In the genomic region with DNA sequence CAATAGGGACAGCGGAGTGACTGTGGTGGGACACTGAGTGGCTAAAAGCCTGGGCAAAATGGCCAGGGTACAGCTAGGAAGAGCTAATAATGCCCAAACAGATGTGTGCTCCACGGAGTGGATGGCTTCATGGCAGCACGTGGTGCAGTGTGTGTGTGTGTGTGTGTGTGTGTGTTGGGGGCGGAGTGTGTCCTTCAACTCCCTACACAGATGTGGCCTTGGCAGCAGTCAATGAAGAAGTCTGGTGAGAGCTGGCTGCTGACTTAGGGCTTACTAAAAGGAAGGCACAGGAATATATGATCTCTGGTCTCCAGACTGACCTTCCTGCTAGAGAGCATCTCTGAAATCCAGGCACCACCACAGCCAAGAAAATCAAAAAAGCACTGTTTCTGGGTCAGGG, we compare ENCODE assay signal across 33 mouse cellular contexts. TPM values are rescaled to one million over a fixed set of nuclear protein-coding genes. Genes with fewer than 3 reads are reported as not detected.
DNase-seq lines count a peak whose midpoint lies in the region; ATAC-seq and TF ChIP-seq lines count a peak whose summit lies in the region.
"Had no signal": no experiment of that assay in that cellular context is flagged by ENCODE, and none has a peak within 500 bp of the region (broad histone marks: within the 10 kb centered on the region; RNA-seq: fewer than 3 reads in every experiment).

No protein-coding gene starts in this region.

- peak overlapping the region; percentile 5 for H3K27ac ChIP-seq in liver, embryonic 12.5 days
- H3K27ac ChIP-seq in liver, postnatal 0 days (ENCODE audit: low read depth), result no peak overlapping the region
- 0 out of 2 replicates have a peak overlapping the region, but pooled peaks have one; percentile 38 for H3K27ac ChIP-seq in liver, embryonic 15.5 days (replicated peaks)
- H3K27ac ChIP-seq: embryonic facial prominence, embryonic 15.5 days; heart, embryonic 15.5 days; hindbrain, embryonic 10.5 days; hindbrain, embryonic 13.5 days; intestine, embryonic 15.5 days had no signal

- no peak overlapping the region for H3K9ac ChIP-seq in liver, embryonic 12.5 days
- no peak overlapping the region for H3K9ac ChIP-seq in liver, postnatal 0 days (replicated peaks)
- H3K9ac ChIP-seq in liver, embryonic 15.5 days, result no peak overlapping the region
- H3K9ac ChIP-seq: embryonic facial prominence, embryonic 15.5 days; forebrain, postnatal 0 days; heart, embryonic 12.5 days; heart, embryonic 15.5 days; hindbrain, embryonic 13.5 days had no signal

- no peak overlapping the region for H3K4me3 ChIP-seq in liver, embryonic 12.5 days
- no peak overlapping the region for H3K4me3 ChIP-seq in liver, postnatal 0 days (ENCODE audit: low read depth, low read length)
- H3K4me3 ChIP-seq in liver, embryonic 15.5 days (replicated peaks), result no peak overlapping the region
- H3K4me3 ChIP-seq: embryonic facial prominence, embryonic 15.5 days; heart, embryonic 12.5 days; heart, embryonic 15.5 days; hindbrain, embryonic 10.5 days; hindbrain, embryonic 13.5 days; intestine, embryonic 15.5 days had no signal

- H3K9me3 ChIP-seq in liver, embryonic 12.5 days (replicated peaks), result no peaks in the 10 kb centered on the region
- H3K9me3 ChIP-seq in liver, postnatal 0 days (ENCODE audit: low read length), result no peaks in the 10 kb centered on the region
- no peaks in the 10 kb centered on the region for H3K9me3 ChIP-seq in liver, embryonic 15.5 days (replicated peaks)
- H3K9me3 ChIP-seq: embryonic facial prominence, embryonic 15.5 days; G1E; heart, embryonic 12.5 days; heart, embryonic 15.5 days; hindbrain, embryonic 10.5 days; hindbrain, embryonic 13.5 days; intestine, embryonic 15.5 days had no signal

- 78% methylated on average over 4 of the region's 4 CpGs for WGBS in liver, embryonic 12.5 days (ENCODE audit: insufficient replicate concordance)
- 91% methylated on average over 4 of the region's 4 CpGs for WGBS in liver, postnatal 0 days (ENCODE audit: insufficient replicate concordance)
- whole genome bisulfite sequencing in liver, embryonic 15.5 days (ENCODE audit: insufficient replicate concordance), result 86% methylated on average over 4 of the region's 4 CpGs

- TF ChIP-seq EP300 in liver, postnatal 0 days (IDR thresholded peaks at IDR 0.05; ENCODE audit: low read depth), result no peak

- H3K4me2 ChIP-seq in liver, embryonic 12.5 days, result no peak overlapping the region
- no peak overlapping the region for H3K4me2 ChIP-seq in liver, postnatal 0 days (ENCODE audit: low read depth, low read length)
- no peak overlapping the region for H3K4me2 ChIP-seq in liver, embryonic 15.5 days
- H3K4me2 ChIP-seq: embryonic facial prominence, embryonic 15.5 days; heart, embryonic 12.5 days; heart, embryonic 15.5 days; hindbrain, embryonic 13.5 days; intestine, embryonic 15.5 days had no signal

- no peak for TF ChIP-seq CTCF in liver, postnatal 0 days (IDR thresholded peaks at IDR 0.05; ENCODE audit: low read depth)

- no peak for ATAC-seq in liver, embryonic 12.5 days
- no peak for ATAC-seq in liver, postnatal 0 days
- ATAC-seq in liver, embryonic 15.5 days (ENCODE audit: insufficient read depth), result no peak
- ATAC-seq: forebrain, embryonic 14.5 days; forebrain, postnatal 0 days; hindbrain, embryonic 16.5 days; intestine, embryonic 15.5 days; Patski had no signal

- peak; percentile 53 for DNase-seq in adrenal gland, postnatal 10 days
- DNase-seq in adrenal gland, postnatal 4 days (ENCODE audit: low spot score in 2 of 2), result no peak
- DNase-seq in liver, postnatal 0 days, result no peak
- DNase-seq in adrenal gland, postnatal 25 days, result peak; percentile 35
- DNase-seq in layer of hippocampus, adult 8-10 months (ENCODE audit: low spot score in 2 of 2), result no peak
- DNase-seq: B cell, adult 2 months; cerebellum, adult 11-12 months; cerebellum, adult 8-10 months; cerebellum, postnatal 10 days; cerebellum, postnatal 36 days; embryo, embryonic 11 days; forebrain, postnatal 0 days; gastrocnemius, postnatal 25 days; heart, adult 18-20 months; heart, postnatal 10 days; heart, postnatal 36 days had no signal

- peaks cover 54% of the 10 kb centered on the region for H3K4me1 ChIP-seq in liver, embryonic 12.5 days
- H3K4me1 ChIP-seq in liver, postnatal 0 days (ENCODE audit: insufficient read depth), result peaks cover 22% of the 10 kb centered on the region
- peaks cover 48% of the 10 kb centered on the region for H3K4me1 ChIP-seq in liver, embryonic 15.5 days (replicated peaks)

- no peaks in the 10 kb centered on the region for H3K27me3 ChIP-seq in liver, embryonic 12.5 days (replicated peaks)
- no peaks in the 10 kb centered on the region for H3K27me3 ChIP-seq in liver, postnatal 0 days (ENCODE audit: insufficient read depth, low read length)
- no peaks in the 10 kb centered on the region for H3K27me3 ChIP-seq in liver, embryonic 15.5 days
- H3K27me3 ChIP-seq: CH12.LX; embryonic facial prominence, embryonic 15.5 days; heart, embryonic 12.5 days; heart, embryonic 15.5 days; hindbrain, embryonic 13.5 days; intestine, embryonic 15.5 days; Patski had no signal

- peaks cover 85% of the 10 kb centered on the region for H3K36me3 ChIP-seq in liver, embryonic 12.5 days
- peaks cover 38% of the 10 kb centered on the region for H3K36me3 ChIP-seq in liver, postnatal 0 days (replicated peaks; ENCODE audit: insufficient read depth, low read length)
- peaks cover 71% of the 10 kb centered on the region for H3K36me3 ChIP-seq in liver, embryonic 15.5 days (replicated peaks)

RNA-seq across cellular contexts. Expression of a gene that starts 4.9 kb away (rescaled TPM):
- total RNA-seq in adrenal gland, postnatal 10 days (2021), result 10 to 100 TPM; 52.5 to 68.0 TPM
- 10 to 100 TPM; 85.0 to 90.1 TPM for total RNA-seq in adrenal gland, postnatal 4 days (2021)
- 41.4 and 41.8 TPM in 2 replicates for polyA plus RNA-seq in liver, embryonic 12.5 days (2016; fragmentation: Nextera tagmentation; extraction: Ambion mirVana)
- 14.1 and 15.3 TPM in 2 replicates for polyA plus RNA-seq in liver, postnatal 0 days (2015; fragmentation: Nextera tagmentation; extraction: Ambion mirVana)
- total RNA-seq in adrenal gland, postnatal 25 days (2021), result 61.8 and 76.7 TPM in 2 replicates
- 28.2 and 32.5 TPM in 2 replicates for polyA plus RNA-seq in liver, embryonic 15.5 days (2015; fragmentation: Nextera tagmentation; extraction: Ambion mirVana)
- 10 to 100 TPM; 16.2 to 20.4 (median 19.4) TPM for total RNA-seq in layer of hippocampus, adult 8-10 months (2022)

RNA-seq across cellular contexts. Expression of a gene that starts 20.2 kb away (rescaled TPM):
- 10 to 100 TPM; 49.2 to 50.6 TPM for total RNA-seq in adrenal gland, postnatal 10 days (2021)
- total RNA-seq in adrenal gland, postnatal 4 days (2021), result 10 to 100 TPM; 56.9 to 57.4 TPM
- polyA plus RNA-seq in liver, embryonic 12.5 days (2016; fragmentation: Nextera tagmentation; extraction: Ambion mirVana), result 25.8 and 27.7 TPM in 2 replicates
- polyA plus RNA-seq in liver, postnatal 0 days (2015; fragmentation: Nextera tagmentation; extraction: Ambion mirVana), result 10.4 and 12.5 TPM in 2 replicates
- total RNA-seq in adrenal gland, postnatal 25 days (2021), result 43.7 and 49.7 TPM in 2 replicates
- polyA plus RNA-seq in liver, embryonic 15.5 days (2015; fragmentation: Nextera tagmentation; extraction: Ambion mirVana), result 16.8 and 18.4 TPM in 2 replicates
- 10 to 100 TPM; 16.9 to 21.3 (median 18.7) TPM for total RNA-seq in layer of hippocampus, adult 8-10 months (2022)

RNA-seq across cellular contexts. Expression of a gene that starts 20.3 kb away (rescaled TPM):
- 10 to 100 TPM; 54.8 to 85.4 TPM for total RNA-seq in adrenal gland, postnatal 10 days (2021)
- total RNA-seq in adrenal gland, postnatal 4 days (2021), result 100 to 1,000 TPM; 117 to 123 TPM
- polyA plus RNA-seq in liver, embryonic 12.5 days (2016; fragmentation: Nextera tagmentation; extraction: Ambion mirVana), result 18.4 and 18.6 TPM in 2 replicates
- 5.2 and 5.6 TPM in 2 replicates for polyA plus RNA-seq in liver, postnatal 0 days (2015; fragmentation: Nextera tagmentation; extraction: Ambion mirVana)
- 110 and 124 TPM in 2 replicates for total RNA-seq in adrenal gland, postnatal 25 days (2021)
- polyA plus RNA-seq in liver, embryonic 15.5 days (2015; fragmentation: Nextera tagmentation; extraction: Ambion mirVana), result 9.2 and 12.1 TPM in 2 replicates
- 10 to 100 TPM; 74.5 to 80.9 (median 77.0) TPM for total RNA-seq in layer of hippocampus, adult 8-10 months (2022)

RNA-seq across cellular contexts. Expression of a gene that starts 31.1 kb away (rescaled TPM):
- total RNA-seq in adrenal gland, postnatal 10 days (2021), result 10 to 100 TPM; 54.1 to 55.7 TPM
- total RNA-seq in adrenal gland, postnatal 4 days (2021), result 10 to 100 TPM; 71.0 to 73.6 TPM
- 32.1 and 33.6 TPM in 2 replicates for polyA plus RNA-seq in liver, embryonic 12.5 days (2016; fragmentation: Nextera tagmentation; extraction: Ambion mirVana)
- 21.3 and 22.6 TPM in 2 replicates for polyA plus RNA-seq in liver, postnatal 0 days (2015; fragmentation: Nextera tagmentation; extraction: Ambion mirVana)
- 96.3 and 101 TPM in 2 replicates for total RNA-seq in adrenal gland, postnatal 25 days (2021)
- 23.3 and 24.2 TPM in 2 replicates for polyA plus RNA-seq in liver, embryonic 15.5 days (2015; fragmentation: Nextera tagmentation; extraction: Ambion mirVana)
- total RNA-seq in layer of hippocampus, adult 8-10 months (2022), result 10 to 100 TPM; 18.8 to 32.7 (median 23.7) TPM

RNA-seq across cellular contexts. Expression of a gene that starts 35.8 kb away (rescaled TPM):
- total RNA-seq in adrenal gland, postnatal 10 days (2021), result not detected
- not detected for total RNA-seq in adrenal gland, postnatal 4 days (2021)
- polyA plus RNA-seq in liver, embryonic 12.5 days (2016; fragmentation: Nextera tagmentation; extraction: Ambion mirVana), result 0.18 and 0.19 TPM in 2 replicates
- 0.17 and 0.18 TPM in 2 replicates for polyA plus RNA-seq in liver, postnatal 0 days (2015; fragmentation: Nextera tagmentation; extraction: Ambion mirVana)
- not detected in 2 replicates for total RNA-seq in adrenal gland, postnatal 25 days (2021)
- polyA plus RNA-seq in liver, embryonic 15.5 days (2015; fragmentation: Nextera tagmentation; extraction: Ambion mirVana), result 0.15 and 0.28 TPM in 2 replicates
- under 1 TPM in 1 of 4 experiments, not detected in 3; 0.43 TPM for total RNA-seq in layer of hippocampus, adult 8-10 months (2022)
- total RNA-seq: CH12.LX; forebrain, postnatal 0 days; G1E; gastrocnemius, adult 8-10 months; gastrocnemius, postnatal 25 days; heart, adult 18-20 months; heart, postnatal 10 days; heart, postnatal 36 days had no signal
- polyA plus RNA-seq: brain, embryonic 14.5 days; embryonic facial prominence, embryonic 11.5 days; forebrain, embryonic 11.5 days; forebrain, embryonic 14.5 days; hindbrain, embryonic 16.5 days had no signal

Comparison
In these comparisons a context has a peak if more than half of its experiments do, and no peak if none do; other contexts are left out.
1. DNase-seq: peak in adrenal gland, postnatal 10 days (single experiment) and adrenal gland, postnatal 25 days (single experiment); none in adrenal gland, postnatal 4 days (0 of 2), liver, postnatal 0 days (single experiment) and layer of hippocampus, adult 8-10 months (0 of 2).